Mouse (Mus musculus) urinary bladder, postnatal 14 days (tissue): Measurements from ENCODE around the gene Taf3.

ENCODE experiments used
- DNase-seq: peaks from one replicate; pipeline ENCODE4 v3.0.0; 2021; ENCODE audit warnings: low spot score

The Taf3 gene

DNA sequence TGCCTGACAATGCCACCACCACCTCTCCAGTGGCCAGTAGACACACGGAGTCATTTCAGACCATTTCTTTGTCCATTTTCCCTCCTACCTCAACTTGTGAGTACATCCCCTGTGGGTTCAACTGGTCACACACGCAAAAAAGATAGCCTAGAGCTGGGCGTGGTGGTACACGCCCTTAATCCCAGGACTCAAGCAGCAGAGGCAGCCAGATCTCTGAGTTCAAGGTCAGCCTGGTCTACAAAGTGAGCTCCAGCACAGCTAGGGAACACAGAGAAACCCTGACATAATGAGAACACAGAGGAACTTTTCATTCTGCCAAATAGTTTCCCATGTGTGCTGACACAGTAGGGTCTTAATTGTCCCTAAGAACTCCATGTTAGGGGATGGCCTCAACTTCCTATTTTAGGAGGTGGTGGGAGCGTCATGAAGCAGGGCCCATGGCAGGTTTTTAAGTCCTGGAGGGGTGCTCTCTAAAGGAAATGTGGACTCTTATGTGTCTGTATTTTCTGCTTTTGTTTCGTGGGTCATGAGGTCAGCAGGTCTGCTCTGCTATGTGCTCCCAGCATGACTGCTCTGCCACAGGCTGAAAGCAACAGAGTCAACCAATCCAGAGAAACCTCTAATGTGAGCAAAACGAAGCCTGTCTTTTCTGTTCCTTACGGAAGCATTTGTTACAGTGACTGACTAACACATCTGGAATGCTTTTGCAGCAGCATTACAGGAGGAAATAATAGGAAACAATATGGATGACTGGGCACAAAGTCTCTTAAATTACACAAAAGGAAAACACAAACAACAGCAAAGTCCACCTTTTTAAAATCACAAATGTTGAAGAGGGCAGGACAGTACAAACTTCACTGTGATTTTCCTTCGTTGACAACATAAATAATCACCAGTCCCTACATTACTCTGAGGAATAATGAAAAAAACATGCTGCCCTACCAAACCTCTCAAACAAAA, 92.5 kb downstream of the Taf3 start:
- DNase-seq = no peak

DNA sequence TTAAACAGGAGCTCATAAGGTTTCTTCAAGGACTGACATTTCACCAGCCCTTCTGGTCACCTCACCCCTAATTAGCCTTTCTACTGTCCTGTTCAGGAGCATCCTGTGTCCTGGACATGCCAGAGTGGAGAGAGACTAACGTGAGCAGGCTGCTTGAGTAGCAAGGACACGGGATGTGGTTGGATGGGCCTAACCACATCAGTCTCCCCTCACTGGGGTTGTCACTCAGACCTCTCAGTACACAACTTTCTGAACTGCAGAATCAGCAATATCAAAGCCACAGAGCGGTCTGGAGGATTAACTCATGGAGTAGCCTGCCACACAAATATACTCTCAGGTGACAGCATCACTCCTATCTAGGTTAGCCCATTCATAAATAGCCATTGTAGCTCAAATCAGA, 101.7 kb downstream of the Taf3 start:
- DNase-seq = no peak

DNA sequence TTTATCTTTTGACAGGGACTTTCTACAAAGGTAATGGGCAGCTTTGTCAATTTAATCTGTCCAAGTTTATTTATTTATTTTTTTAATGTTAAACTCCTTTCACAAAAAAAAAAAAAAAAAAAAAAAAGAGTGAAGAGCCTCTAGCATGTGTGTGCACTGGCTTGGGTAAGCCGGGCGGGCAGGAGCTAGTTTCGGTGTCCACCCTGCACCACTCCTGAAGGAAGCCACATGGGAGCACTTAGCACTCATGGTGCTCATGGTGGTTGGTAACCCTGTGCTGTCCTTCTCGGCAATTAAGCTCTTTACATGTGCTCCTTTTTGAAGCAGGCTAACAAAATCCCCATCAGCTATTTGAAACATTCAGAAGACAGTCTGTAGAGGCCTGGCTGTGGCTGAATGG, 102.8 kb downstream of the Taf3 start:
- no peak for DNase-seq

DNA sequence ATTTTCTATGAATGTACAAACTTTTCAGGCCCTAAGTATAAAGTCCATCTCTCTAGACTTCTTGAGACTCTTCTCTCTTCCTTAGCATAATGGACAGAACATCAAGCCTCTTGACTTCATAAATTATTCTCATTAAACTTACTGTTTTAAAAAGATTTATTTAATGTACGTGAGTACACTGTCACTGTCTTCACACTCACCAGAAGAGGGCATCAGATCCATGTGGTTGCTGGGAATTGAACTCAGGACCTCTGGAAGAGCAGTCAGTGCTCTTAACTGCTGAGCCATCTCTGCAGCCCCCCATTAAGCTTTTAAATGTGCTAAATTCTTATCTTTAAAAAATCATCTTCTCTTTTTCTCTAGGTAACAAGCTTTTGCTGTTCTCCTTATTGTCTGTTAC, 105.4 kb downstream of the Taf3 start:
- DNase-seq = no peak

DNA sequence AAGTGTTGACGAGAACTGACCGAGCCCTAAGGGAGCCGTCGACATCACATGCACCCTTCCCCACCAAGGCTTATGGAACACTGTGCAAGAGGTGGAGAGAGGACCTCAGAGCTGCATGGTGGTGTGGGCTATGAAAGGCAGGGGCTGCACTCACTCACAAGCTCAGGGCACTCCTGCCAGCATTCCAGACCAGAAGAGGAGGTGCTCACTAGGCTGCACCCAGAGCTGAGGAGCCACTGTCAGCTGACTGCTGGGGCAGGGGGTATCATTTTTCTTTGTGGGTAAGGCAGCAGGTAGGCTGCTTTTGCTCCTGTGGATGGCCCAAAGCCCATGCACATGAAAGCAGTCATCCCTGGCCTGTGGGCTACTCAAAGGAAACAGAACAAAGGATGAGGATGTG, 109.1 kb downstream of the Taf3 start:
- DNase-seq = no peak

DNA sequence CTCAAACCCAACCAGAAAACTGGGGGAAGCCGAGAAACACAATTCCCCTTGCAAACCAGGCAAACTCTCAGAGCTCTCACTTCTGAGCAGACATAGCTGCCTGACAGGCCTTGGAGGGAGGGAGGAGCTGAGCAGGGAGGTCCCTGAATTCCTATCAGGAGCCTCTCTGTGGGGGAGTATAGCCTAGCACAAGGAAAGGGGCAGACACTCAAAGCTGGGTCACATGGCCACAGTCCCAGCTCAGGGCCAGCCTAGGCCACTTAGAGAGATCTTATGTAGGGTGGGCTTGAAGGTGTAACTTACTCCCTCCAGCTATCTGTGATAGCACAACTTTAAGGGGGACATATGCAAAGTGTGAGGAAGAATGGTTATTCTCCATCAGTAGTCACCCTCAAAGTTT, 112.4 kb downstream of the Taf3 start:
- DNase-seq = no peak

DNA sequence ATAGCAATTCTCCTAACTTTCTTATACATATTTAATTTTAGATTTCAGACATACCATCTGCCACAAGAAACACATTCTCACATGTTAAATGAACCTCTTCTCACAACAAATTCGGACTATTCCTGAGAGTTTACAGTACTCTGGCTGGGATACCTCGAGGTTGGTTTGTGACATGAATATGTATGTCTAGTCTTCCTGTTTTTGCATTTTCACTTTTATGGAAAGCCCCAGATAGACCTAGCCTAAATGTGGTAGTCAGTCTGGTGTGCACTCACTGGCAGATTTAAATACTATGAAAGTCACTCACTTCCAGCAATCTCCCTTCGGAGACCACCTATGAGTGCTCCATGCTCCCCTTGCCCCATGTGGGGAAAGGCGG, 121.5 kb downstream of the Taf3 start:
- no peak for DNase-seq

DNA sequence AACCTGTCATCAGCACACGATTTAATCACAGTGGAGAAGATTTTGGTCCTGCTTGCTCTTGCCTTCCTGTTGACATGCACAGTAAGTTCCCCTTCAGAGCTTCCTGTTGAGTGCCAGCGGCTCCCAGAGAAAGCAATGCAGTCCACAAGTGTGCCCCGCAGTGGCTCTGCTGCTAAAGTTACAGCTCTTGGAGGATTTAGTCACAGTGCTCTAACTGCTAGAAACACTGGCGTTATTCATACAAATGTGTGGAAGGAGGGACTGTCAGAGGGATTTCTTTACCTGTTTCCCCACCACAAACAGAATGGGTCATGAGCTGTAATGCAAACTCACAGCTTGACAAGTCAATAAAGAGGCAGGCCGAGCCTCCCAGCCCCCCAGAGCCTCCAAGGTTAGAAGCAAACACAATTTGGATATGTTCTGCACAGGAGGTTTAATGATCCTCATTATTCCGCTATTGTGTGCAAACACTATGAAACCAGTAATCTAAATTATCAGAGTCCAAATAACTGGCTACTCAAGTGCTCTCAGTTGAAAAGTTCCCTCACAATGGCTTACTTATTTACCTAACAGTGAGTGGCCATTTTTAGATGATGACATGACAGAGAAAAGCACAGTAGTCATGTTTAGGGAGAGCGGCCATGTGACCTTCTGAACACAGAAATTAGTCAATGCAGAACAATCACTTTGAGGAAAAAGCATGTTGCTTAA, 122.0 kb downstream of the Taf3 start:
- DNase-seq = no peak

DNA sequence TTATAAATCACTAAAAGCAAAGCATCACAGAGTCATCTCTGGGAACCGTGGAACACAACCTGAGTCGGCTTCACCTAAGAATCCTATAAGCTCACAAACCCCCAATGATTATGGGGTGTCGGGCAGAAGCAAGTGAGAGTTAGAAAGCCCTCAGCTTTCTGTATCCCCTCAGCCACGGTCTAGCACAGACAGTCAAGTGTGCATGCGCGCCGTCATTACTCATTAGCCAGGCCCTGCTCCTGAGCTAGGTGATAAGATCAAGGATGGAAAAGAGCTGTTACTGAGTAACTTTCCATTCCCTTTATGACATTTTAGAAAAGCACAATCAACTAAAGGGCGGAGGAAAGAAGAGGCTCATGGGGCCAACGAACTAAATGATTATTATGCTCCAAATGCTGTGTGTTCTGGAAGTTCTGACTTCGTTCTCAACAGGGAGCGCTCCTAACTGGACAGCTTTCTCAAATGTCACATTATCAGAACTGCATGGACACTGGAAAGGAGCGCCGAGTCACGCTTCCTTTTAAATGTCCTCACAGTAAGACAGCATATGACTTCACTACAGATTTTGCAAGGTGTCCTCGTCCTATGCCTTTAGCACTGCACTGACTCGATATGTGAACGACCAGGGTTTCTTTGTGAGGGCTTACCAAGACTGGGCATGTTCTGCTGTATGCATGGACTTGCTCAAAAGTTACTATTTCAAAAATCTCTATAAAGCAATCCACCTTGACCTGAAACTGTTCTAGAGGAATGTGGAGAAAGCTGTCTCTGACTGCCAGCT, 129.5 kb downstream of the Taf3 start:
- peak; percentile 53 for DNase-seq

DNA sequence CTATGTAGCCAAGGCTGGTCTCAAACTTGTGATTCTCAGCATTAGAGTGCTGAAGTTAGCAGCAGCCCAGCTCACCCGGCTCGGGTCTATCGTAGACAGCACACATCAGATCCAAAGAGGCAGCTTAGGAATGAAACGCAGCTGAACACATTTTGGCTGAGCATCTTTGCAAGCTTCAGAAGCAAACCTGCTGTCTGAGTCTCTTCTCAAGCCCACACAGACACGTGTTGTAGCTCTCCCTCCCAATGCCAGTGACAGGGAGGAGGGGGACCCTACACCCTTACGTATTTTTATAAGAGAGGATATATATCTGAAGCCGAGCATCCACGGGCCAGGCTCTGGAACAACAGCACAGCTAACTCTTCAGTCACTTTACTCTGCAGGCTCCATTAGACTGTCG, 130.8 kb downstream of the Taf3 start:
- DNase-seq = no peak

DNA sequence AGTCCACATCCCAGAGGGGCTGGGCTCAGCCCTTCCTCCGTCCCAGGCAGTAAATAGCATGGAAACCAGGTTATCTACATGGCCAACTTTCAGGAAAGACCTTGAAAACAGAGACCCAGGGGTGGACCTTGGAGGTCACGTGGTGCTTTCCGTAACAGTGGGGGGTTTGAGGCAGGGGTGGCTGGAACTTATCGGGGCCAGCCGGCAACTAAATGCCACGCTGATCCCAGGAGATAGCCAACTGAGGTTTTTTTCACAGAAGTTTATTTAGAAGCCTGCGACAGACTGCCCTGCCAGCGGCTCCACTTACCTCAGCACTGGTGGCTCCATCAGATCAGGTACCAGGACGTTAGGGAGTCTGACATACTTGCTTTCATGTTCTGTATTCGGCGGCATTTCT, 142.4 kb downstream of the Taf3 start:
- DNase-seq = no peak

DNA sequence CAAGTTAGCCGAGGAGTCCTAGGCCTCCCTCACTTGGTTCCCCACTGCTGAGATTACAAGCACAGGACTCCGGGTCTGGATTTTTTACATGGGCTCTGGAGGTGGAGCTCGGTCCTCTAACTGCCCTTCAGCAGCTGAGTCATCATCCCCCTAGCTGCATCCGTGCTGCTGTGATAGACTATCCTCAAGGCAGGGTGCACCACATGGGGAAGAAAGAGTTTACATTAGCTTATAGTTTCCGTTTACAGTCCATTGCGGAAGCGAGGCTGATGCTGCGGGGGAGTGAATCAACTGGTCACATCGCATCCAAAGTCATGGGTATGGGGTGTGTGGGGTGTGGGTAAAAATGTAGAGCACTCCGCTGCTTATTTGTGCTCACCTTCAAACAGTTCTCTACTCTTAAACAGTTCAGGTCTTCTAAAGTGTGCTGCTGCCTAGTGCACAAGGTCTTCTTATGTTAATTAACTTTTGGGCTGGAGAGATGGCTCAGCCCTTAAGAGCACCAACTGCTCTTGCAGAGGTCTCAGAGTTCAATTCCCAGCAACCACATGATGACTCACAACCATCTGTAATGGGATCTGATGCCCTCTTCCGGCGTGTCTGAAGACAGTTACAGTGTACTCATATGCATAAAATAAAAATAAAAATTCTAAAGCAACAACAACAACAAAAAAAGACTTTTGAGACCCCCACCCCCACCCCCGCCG, 144.4 kb downstream of the Taf3 start:
- no peak for DNase-seq

DNA sequence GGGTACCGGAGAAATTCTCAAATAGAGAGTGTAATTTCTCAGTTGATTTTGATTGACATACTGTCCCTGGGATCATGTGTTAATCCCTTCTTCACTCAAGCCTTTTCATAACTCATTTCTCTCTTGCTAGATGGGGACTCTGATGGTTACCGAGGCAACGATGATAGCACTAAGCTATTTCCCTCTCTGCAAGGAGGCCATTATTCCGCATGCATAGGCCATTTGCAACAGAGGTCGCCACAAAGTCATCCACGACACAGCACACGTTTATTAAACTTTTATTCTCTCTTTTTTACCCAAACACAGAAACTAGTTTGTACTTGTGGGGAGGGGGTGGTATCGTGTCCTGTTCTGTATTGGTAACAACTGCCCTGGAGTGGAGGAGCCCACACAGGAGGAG, 150.6 kb downstream of the Taf3 start:
- DNase-seq = no peak

DNA sequence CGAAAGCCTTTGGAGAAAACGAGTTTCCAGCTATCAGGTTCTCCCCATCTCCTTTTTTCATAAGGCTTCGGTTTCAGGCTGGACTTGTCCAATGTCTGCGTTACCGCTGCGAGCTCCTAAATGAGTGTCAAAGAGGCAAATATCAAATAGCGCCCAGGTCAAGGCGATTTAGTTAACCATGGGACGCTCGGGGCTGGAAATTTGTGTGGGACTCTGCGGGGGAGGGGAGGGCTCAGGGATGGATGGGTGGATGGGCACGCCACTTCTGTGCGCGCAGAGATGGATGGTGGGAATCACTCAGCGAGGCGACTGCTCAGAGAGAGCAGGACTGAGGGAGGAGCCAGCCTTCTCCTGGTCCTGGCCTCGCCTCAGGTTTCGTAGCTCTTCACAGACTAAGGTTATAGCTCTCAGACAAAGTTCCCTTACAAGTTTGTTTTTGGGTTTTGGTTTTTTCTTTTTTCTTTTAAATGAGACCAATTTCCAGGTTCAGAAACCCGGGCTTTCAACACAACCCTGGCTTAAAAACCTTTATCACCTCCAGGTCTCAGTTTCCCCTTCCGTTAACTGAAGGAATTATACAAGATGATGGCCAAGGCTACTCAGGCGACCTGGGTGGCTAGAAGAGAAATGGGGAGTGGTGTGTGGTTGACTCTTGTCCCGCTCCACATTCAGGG, 152.2 kb downstream of the Taf3 start:
- DNase-seq = no peak

DNA sequence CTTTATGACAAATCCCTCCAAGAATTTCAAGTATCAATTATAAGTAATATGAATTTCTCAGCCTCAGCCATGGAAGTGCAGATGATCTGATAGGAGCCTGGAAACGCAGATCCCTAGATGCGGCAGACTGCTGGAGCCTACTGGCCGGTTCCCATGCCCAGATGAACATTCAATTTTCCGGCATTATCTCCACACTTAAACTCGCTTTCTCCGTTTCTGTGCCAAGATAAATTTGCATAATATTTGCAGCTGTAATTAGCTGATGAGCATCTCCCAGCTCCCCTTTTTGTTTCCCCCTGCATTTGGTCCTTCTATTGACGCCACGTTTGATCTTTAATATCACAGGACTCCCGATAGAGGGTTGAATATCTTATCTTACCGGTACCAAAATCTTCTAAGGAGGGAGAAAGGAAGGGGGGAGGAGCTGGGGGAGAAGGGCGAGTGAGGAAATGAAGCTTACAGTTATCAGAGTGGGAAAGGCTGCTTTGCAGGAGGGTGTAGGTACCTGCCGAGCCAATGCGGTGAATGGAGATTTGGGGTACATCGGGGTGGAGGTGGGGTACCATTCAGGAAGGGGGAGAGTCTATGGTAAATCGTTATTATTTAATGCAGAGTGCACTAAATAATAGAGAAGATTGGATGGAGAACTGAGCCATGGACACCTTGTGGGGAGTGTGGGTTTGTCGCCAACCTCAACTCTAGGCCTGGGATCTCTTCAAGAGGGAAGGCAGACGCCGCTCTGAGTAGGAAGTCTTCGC, 153.4 kb downstream of the Taf3 start:
- DNase-seq = no peak

DNA sequence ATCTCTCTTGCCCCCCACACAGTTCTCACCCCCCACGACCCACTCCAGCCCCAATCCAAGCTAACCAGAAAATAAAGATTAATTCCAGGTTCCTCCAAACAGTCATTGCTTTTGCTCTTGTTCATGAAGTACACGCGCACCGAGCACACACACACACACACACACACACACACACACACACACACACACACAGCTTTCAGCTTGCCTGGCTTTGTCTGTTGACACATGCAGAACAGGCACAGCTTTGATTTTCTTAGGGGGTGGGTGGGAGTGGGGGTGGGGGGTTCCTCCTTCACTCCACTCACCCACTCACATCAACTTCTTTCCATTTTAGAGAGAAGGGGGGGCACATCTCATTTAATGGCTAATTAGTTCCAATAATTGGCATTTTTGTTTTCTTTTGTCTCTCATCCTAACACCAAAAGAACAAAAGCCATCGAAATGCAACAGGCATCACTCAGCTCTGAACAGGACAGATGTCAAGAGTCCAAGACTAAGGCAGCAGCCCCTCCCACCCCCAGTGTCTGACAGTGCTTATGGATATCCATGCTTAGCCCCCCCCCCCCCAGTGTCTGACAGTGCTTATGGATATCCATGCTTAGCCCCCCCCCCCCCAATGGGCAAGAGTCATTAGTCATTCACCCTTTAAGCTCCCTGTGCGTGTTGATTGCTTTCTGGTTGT, 155.0 kb downstream of the Taf3 start:
- no peak for DNase-seq

DNA sequence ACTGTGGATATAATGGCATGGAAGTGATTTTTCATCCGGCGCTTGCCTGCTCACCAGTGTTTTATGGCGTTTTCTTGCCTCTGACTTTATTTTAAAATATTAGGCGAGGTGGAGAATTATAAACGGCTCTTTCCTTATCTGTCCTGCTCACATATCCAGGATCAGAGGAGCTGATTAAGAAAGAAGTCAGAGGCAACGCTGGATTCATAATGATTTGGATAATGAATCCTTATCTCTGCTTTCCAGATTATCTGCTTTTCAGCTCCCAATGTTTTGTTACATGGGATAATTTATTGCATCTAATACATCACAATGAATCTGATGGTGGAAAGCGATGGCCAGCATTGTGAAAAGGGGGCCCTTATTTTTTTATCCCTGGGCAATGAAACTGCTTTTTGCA, 155.9 kb downstream of the Taf3 start:
- DNase-seq = no peak

DNA sequence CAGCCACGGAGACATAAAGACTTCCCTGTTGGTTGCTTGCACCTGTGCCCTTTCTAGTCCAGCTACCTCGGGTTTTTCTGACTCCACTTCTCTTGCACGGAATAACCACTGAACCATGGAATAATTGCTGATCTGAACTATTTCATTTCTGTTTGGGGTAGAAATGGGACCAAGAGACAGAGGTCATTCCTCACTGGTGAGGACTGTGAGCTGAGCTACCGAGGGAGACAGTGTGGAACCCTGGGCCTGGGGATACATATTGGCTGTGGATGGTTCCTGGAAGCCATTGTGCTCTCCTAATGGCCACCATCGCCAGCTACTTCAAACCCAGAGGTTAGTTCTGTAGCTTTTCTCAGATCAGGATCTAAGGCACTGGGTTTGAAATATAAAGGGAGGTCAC, 157.5 kb downstream of the Taf3 start:
- no peak for DNase-seq

DNA sequence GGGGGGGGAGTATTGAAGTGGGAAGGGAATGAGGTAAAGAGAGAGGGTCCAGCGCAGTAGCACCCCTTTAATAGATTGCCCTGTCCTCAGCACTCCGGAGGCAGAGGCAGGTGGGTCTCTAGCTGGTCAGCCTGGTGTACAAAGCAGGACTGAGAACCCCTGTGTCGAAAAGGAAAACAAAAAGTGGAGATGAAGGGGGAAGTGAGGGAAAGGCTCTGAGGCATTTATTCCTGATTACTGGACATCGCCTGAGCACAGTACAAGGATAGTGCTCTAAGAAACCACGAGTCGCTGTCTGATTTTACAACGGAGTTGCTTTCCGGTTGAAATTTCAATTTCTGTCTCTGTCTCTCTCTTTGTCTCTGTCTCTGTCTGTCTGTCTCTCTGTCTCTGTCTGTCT, 158.1 kb downstream of the Taf3 start:
- DNase-seq = no peak

DNA sequence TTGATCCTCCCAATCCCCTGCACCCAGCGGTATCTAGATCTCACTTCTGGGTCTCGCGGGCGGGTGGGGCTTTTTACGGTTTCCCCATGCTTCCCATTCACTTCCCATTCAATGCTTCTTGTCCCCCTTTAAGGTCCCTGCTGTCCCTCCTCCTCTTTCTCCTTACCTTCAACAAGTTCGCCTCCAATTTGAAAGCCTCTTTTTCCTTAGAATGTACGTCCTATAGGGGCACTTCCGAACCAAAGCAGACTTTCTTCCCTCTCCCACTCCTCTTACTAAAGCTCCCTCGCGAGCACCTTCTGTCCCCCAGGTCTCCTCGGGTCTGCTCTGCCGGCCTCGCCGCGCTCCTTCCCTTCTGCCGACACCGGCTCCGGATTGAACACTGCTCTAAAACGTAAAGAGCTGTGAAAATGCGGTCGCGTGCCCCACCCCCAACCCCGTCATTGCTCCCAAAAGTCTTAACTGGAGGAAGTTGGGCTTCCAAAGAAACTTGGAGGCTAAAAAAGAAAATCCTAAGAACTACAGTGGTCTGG, 158.7 kb downstream of the Taf3 start, which contains the start of gene Gata3:
Gata3 (minus strand) TSS at position 384 of the 533 bp plus-strand sequence.
- no peak for DNase-seq
